Mouse (Mus musculus) midbrain, embryonic 14.5 days (tissue): ENCODE data around the gene Xrcc5. TPM values are rescaled to one million over a fixed set of nuclear protein-coding genes. Genes with fewer than 3 reads are reported as not detected.

Source experiments
- ATAC-seq: fragments of 200-750 bp; cut with Nextera tagmentation; 2 replicates; pipeline ENCODE4 v1.8.0; 2017; ENCODE audit warnings: moderate number of reproducible peaks, moderate library complexity; ENCODE audit not compliant: low FRiP score, low TSS enrichment
- DNase-seq: peaks from one replicate; pipeline ENCODE4 v3.0.0-alpha.2; 2015
- H3K27ac ChIP-seq: fragments of 300-500 bp; sonication (generic); replicated peaks from 2 replicates; pipeline ENCODE4 v1.5.1; 2014; ENCODE audit warnings: mild to moderate bottlenecking, low read depth, low read length, moderate library complexity
- H3K27me3 ChIP-seq: fragments of 300-500 bp; sonication (generic); 2 replicates; pipeline ENCODE4 v1.6.1; 2014; ENCODE audit warnings: low read length, control low read depth, mixed read lengths; ENCODE audit not compliant: control insufficient read depth, insufficient read depth
- H3K36me3 ChIP-seq: fragments of 300-500 bp; sonication (generic); 2 replicates; pipeline ENCODE4 v1.6.1; 2014; ENCODE audit warnings: low read length, control low read depth; ENCODE audit not compliant: control insufficient read depth, insufficient read depth
- H3K4me1 ChIP-seq: fragments of 300-500 bp; sonication (generic); 2 replicates; pipeline ENCODE4 v1.6.1; 2014; ENCODE audit warnings: mild to moderate bottlenecking, antibody characterized with exemption, low read length, control low read depth; ENCODE audit not compliant: control insufficient read depth, insufficient read depth
- H3K4me2 ChIP-seq: fragments of 300-500 bp; sonication (generic); 2 replicates; pipeline ENCODE4 v1.6.1; 2014; ENCODE audit warnings: mild to moderate bottlenecking, low read length, moderate library complexity
- H3K4me3 ChIP-seq: fragments of 300-500 bp; sonication (generic); replicated peaks from 2 replicates; pipeline ENCODE4 v1.5.1; 2014; ENCODE audit warnings: low read depth, low read length
- H3K9ac ChIP-seq: fragments of 300-500 bp; sonication (generic); replicated peaks from 2 replicates; pipeline ENCODE4 v1.6.1; 2014; ENCODE audit warnings: mild to moderate bottlenecking, low read length, moderate library complexity
- H3K9me3 ChIP-seq: fragments of 300-500 bp; sonication (generic); 2 replicates; pipeline ENCODE4 v1.6.1; 2016; ENCODE audit warnings: low read length, control low read depth, mixed read lengths; ENCODE audit not compliant: control insufficient read depth
- WGBS: fragments of 180-500 bp; shearing (Covaris S2); extraction: QIAGEN DNeasy Blood & Tissue Kit; methylation state at CpG from one replicate; pipeline ENCODE4 v1.1.7; 2014; 5-methylcytosine and 5-hydroxymethylcytosine counted together
- polyA plus RNA-seq: library from polyadenylated mRNA; unstranded; fragments of >200 nt; fragmentation: Nextera tagmentation; extraction: Ambion mirVana; gene quantifications from 2 replicates; pipeline ENCODE4 v1.2.1, GENCODE M21; 2014

The Xrcc5 gene
- polyA plus RNA-seq, 1 experiment from 2014 or later: 21.9 TPM

GRCm38 (mm10) chr1:72380544-72380943 is 73.3 kb downstream of the Xrcc5 start:
- peaks cover 6% of the 10 kb centered on the region; the same call in 1 of the 2 replicates for H3K36me3 ChIP-seq
- H3K27me3 ChIP-seq: no peaks in the 10 kb centered on the region
- DNase-seq (no peak), ATAC-seq (no peak)
- no peak overlapping the region for H3K27ac ChIP-seq
- H3K4me2 ChIP-seq: no peak overlapping the region
- no peaks in the 10 kb centered on the region for H3K4me1 ChIP-seq
- no peak overlapping the region for H3K4me3 ChIP-seq
- 95% methylated on average over 3 of the region's 3 CpGs for WGBS
- no peak overlapping the region for H3K9ac ChIP-seq
- H3K9me3 ChIP-seq: no peaks in the 10 kb centered on the region

- no peaks in the 10 kb centered on the region for H3K4me1 ChIP-seq
- no peak overlapping the region for H3K4me3 ChIP-seq
- no peak overlapping the region for H3K9ac ChIP-seq
- 92% methylated on average over 7 of the region's 7 CpGs for WGBS
- no peak overlapping the region for H3K27ac ChIP-seq
- H3K27me3 ChIP-seq: no peaks in the 10 kb centered on the region
- peaks cover 8% of the 10 kb centered on the region; the same call in 1 of the 2 replicates for H3K36me3 ChIP-seq
- no peak overlapping the region for H3K4me2 ChIP-seq
- no peaks in the 10 kb centered on the region for H3K9me3 ChIP-seq
- ATAC-seq (no peak), DNase-seq (no peak)
These were observed 75.8 kb downstream of the Xrcc5 start for GRCm38 (mm10) chr1:72383056-72383455.

GRCm38 (mm10) chr1:72383651-72384050 is 76.4 kb downstream of the Xrcc5 start:
- Histone ChIP-seq H3K4me1 (no peaks in the 10 kb centered on the region), H3K4me3 (no peak overlapping the region), H3K27ac (no peak overlapping the region), H3K9ac (no peak overlapping the region), H3K27me3 (no peaks in the 10 kb centered on the region), H3K4me2 (no peak overlapping the region), H3K36me3 (peaks cover 8% of the 10 kb centered on the region; the same call in 1 of the 2 replicates), H3K9me3 (no peaks in the 10 kb centered on the region)
- ATAC-seq (no peak), DNase-seq (no peak)
- WGBS: 84% methylated on average over 5 of the region's 5 CpGs

GRCm38 (mm10) chr1:72390420-72390819 is 83.2 kb downstream of the Xrcc5 start:
- Histone ChIP-seq H3K9ac (no peak overlapping the region), H3K4me2 (no peak overlapping the region), H3K4me3 (no peak overlapping the region), H3K9me3 (no peaks in the 10 kb centered on the region), H3K4me1 (no peaks in the 10 kb centered on the region), H3K36me3 (peaks cover 5% of the 10 kb centered on the region; the same call in 1 of the 2 replicates), H3K27ac (no peak overlapping the region), H3K27me3 (no peaks in the 10 kb centered on the region)
- 71% methylated on average over 4 of the region's 4 CpGs for WGBS
- DNase-seq (no peak), ATAC-seq (no peak)

- WGBS: 85% methylated on average over 8 of the region's 8 CpGs
- no peak overlapping the region for H3K4me2 ChIP-seq
- ATAC-seq: no peak
- H3K4me3 ChIP-seq: no peak overlapping the region
- H3K27ac ChIP-seq: no peak overlapping the region
- 0 out of 2 replicates have a peak, but pooled peaks cover 4% of the 10 kb centered on the region for H3K36me3 ChIP-seq
- no peaks in the 10 kb centered on the region for H3K9me3 ChIP-seq
- H3K9ac ChIP-seq: no peak overlapping the region
- no peak for DNase-seq
- no peaks in the 10 kb centered on the region for H3K4me1 ChIP-seq
- no peaks in the 10 kb centered on the region for H3K27me3 ChIP-seq
These were observed 92.6 kb downstream of the Xrcc5 start for GRCm38 (mm10) chr1:72399720-72400401.

- H3K27me3 ChIP-seq: no peaks in the 10 kb centered on the region
- H3K9ac ChIP-seq: no peak overlapping the region
- H3K36me3 ChIP-seq: 0 out of 2 replicates have a peak, but pooled peaks cover under 1% of the 10 kb centered on the region
- no peak for ATAC-seq
- no peaks in the 10 kb centered on the region for H3K4me1 ChIP-seq
- no peaks in the 10 kb centered on the region for H3K9me3 ChIP-seq
- H3K27ac ChIP-seq: no peak overlapping the region
- H3K4me2 ChIP-seq: no peak overlapping the region
- 90% methylated on average over 9 of the region's 9 CpGs for WGBS
- H3K4me3 ChIP-seq: no peak overlapping the region
- no peak for DNase-seq
These were observed 93.4 kb downstream of the Xrcc5 start for GRCm38 (mm10) chr1:72400616-72401015.

GRCm38 (mm10) chr1:72401331-72402069 is 94.3 kb downstream of the Xrcc5 start:
- Histone ChIP-seq H3K27ac (no peak overlapping the region), H3K4me3 (no peak overlapping the region), H3K4me2 (no peak overlapping the region), H3K4me1 (no peaks in the 10 kb centered on the region), H3K27me3 (no peaks in the 10 kb centered on the region), H3K36me3 (no peaks in the 10 kb centered on the region), H3K9me3 (no peaks in the 10 kb centered on the region), H3K9ac (no peak overlapping the region)
- ATAC-seq (no peak), DNase-seq (no peak)
- 70% methylated on average over 8 of the region's 8 CpGs for WGBS

- ATAC-seq (no peak), DNase-seq (no peak)
- Histone ChIP-seq H3K27ac (no peak overlapping the region), H3K27me3 (no peaks in the 10 kb centered on the region), H3K9me3 (no peaks in the 10 kb centered on the region), H3K4me1 (no peaks in the 10 kb centered on the region), H3K36me3 (no peaks in the 10 kb centered on the region), H3K9ac (no peak overlapping the region), H3K4me2 (no peak overlapping the region), H3K4me3 (no peak overlapping the region)
- WGBS: 78% methylated on average over 14 of the region's 14 CpGs
These were observed 99.4 kb downstream of the Xrcc5 start for GRCm38 (mm10) chr1:72406505-72407079.
